Mouse (Mus musculus) left cerebral cortex, adult 8-10 months (tissue): ENCODE measurements at regions not wholly inside any gene's neighbourhood (a gene's known extent, or its start where the extent isn't known, plus 50 kb on each side); places are given as distances from the start of the nearest gene placed in this dataset.
A peak's percentile ranks its signal among the peaks of the same experiment; 100 is the strongest.

ENCODE experiments used
- DNase-seq, 2 experiments: peaks; one replicate each; pipeline ENCODE4 v3.0.0; 2022; ENCODE audit warnings: low spot score in 2 of 2

DNA sequence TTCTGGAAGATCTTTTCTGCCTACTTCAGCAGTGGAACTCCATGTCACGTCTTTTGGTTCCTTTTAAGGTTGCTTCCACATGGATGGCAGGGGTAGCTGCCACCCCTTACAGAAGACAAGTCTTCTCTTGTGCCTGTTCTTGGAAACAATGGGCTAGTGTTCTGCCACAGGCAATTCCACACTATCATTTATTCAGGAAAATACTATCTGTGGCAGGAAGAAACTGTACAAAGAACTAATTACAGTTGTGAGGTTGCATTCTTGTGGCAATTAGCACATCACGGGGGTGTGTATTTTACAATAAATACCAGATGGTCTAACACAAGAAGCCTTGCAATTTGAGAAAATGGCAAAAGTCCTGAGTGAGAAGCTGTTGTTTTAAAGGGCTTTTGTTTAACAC is 489.8 kb downstream of the Ccdc50 start:
- no peak for DNase-seq

DNA sequence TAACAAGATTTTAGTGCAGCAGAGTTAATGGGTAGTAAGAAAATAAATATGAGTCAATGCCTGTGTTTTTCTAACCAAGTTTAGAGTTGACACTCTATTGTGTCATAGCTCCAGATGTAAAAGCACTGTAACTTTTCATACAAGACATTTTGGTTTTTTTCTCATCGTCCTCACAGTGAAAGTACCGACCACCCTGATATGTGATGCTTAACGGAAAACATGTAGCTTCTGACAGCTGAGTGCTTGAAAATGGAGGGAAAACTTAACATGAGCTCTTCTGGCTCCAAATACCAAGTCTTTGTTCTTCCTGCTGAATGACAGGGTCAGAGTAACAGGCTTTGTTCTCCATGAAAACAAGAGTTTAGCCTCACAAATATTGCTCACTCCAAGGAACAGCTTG is 490.3 kb downstream of the Ccdc50 start:
- DNase-seq: no peak

GRCm38 (mm10) chr16:27884363-27884762 is 495.7 kb downstream of the Ccdc50 start:
- DNase-seq: no peak

GRCm38 (mm10) chr16:27906036-27906435 is 517.4 kb downstream of the Ccdc50 start:
- DNase-seq: no peak

- DNase-seq: no peak
Measured at GRCm38 (mm10) chr16:27915422-27915821, 526.8 kb downstream of the Ccdc50 start.

- no peak for DNase-seq
Measured at GRCm38 (mm10) chr16:27925528-27926360, 537.1 kb downstream of the Ccdc50 start.

DNA sequence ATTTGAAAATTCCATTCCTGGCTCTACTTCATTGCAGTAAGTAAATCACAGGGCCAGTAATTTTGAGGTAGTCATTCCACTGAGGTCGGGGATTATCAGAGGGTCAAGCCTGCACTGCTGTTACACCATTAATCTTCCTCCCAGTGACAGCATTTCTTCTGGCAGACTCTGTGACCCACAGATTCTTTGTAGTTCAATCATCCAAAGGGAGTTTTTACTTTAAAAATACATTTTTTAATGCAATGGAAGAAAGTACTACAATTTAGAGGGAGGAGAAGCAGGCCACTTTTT is 537.6 kb downstream of the Ccdc50 start:
- no peak for DNase-seq

DNA sequence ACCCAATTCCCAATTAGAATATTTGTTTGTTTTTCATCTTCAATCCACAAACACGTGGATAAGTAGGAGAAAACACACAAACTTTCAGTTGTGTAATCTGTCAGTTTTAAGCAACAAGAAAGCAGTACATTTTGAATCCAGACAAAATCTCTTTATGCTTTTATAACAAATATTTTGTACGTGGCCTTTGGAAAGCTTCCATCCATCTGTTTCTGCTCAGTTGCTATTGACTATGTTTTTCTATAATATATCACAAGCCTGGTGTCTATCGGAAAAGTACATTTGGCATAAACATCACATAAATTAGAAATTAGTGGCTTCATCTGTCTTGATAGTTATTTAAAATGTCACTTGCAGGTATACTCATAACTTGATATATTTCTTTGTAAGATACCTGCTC is 560.6 kb downstream of the Ccdc50 start:
- no peak for DNase-seq

DNA sequence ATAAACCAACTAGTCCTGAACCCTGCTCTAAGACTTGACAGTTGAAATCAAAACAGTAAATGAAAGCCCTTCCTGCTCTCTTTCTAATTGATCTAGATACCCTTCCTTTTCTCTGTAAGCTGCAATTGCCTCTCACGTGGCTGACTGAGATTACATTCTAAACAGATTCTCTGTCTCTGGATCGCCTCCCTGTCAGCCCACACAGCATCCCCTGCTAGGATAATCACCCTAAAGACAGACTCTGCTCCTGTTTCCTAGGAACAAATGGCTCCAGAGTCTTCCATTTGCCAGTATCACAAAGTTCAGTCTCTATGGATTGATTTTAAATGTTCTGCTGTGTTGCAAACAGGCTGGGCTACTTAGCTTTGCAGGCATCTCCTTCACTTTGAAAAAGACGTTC is 561.1 kb downstream of the Ccdc50 start:
- DNase-seq: peak in 1 of 2 experiments; percentile 14

DNA sequence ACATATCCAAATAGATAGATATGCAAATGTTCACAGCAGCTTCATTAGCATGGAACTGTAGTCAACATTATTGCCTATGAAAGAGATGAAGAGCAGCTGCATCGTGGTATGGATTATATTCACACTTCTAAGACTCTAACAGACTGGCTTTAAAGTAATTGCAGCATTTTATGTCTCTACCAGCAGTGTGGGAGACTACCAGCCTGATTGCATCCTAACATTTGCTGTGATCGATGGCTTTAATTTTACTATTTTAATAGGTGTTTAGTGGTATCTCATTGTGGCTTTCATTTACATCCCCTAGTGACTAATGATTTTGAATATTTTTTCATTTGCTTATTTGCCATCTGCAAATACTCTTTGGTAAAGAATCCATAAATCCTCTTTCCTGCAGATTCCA is 574.1 kb downstream of the Ccdc50 start:
- DNase-seq: no peak

DNA sequence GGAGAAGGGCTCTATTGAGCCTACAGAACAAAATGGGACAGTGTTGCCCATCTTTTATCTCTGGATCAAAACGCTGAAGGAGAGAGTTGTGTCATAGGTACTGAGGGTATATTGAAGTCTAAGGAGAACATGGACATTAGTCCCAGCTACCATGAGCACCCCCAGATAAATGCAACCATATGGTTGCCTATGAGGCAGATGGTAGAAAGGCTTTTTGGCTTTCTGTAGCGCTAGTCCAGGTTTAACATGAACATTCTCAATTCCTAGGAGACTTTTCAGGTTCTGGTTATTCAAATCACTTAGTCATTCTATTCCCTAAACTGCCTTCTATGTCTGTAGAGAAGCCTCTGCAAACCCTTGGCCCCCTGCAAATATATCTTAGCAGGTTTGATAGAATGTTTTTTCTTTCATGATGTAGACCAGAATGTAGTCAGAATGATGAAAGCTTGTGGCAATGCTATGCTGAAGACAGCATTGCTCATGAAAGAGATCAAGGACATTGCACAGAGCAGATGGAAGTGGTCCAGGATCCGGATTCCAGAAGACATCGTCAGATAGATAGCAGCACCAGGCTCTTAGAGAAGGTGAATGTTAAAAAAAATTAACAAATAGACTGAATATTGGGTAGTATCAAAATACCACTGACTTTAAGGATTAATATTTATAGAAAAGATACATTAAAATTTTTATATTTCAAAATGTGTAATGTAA is 590.2 kb downstream of the Ccdc50 start:
- no peak for DNase-seq

DNA sequence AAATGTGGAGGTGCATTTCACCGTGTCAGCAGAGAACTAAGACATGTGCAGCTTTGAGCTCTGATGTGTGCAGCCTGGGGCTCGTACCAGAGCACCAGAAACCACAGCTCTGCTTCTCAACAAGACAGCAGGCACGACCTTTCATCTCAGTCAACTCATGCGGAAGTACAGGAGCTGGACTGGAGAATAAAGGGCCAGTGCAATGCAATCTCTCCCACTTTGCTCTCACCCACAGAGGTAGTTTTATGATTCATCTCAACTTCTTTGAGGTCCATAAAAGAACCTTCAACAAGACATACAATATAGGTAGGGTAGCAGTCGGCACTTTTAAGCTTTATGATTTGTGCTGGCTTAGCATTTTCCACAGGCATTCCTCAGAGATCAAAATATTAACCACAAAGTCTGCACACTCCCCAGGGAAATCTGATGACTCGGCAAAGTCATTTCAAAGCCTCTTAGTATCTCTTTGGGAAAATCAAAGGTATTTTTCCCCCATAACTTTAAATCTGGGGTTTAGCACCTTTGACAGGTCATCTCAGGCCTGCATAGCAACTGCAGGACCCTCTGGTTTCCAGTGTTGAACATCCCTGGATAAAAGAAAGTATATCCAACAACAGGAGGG is 626.7 kb downstream of the Ccdc50 start:
- DNase-seq: no peak

DNA sequence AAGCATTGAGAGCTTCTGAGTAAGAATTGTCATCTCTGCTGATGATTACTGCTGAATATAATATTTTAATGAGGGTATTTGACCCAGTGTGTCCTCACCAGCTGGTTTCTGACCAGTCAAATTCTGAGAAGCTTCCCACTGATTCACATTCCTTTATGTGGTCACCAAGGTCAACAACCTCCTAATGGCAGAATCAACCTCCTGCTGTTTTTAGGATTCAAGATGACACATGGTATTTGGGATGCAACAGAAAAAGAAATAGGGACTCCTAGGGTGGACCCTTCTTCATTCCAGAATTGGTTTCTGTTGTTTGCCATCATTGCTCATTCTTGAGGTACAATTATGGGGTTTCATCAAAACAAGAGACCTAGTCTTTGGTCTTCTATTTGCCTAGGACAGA is 629.6 kb downstream of the Ccdc50 start:
- DNase-seq: no peak

GRCm38 (mm10) chr16:28038954-28039353 is 650.3 kb downstream of the Ccdc50 start:
- no peak for DNase-seq

- no peak for DNase-seq
Measured at GRCm38 (mm10) chr16:28043046-28043445, 654.4 kb downstream of the Ccdc50 start.

DNA sequence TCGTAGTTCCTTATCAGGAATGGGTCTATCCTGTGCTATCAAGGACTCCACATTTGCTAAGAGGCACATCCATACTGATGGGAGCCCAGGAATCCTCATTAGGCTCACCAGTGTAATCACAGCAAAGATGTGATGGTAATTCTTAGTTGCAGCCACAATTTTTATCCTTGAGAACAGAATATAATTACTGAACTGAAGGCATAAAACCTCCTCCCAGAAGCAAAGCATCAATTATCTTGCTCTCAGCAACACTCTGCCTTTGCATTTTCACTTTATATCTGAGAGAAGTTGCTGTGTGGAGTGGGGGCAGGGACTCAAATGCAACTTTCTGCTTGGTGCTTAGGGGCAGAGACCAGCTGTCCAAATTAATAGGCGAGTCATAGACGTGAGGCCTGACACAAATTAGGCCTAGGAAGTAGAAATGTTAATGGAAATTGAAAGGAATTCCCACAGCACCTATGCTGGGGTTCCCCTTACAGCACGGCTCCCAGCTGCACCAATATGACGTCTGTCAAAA is 676.2 kb downstream of the Ccdc50 start:
- DNase-seq: no peak

GRCm38 (mm10) chr16:28082891-28083649 is 669.8 kb downstream of the Fgf12 start:
- DNase-seq: no peak

DNA sequence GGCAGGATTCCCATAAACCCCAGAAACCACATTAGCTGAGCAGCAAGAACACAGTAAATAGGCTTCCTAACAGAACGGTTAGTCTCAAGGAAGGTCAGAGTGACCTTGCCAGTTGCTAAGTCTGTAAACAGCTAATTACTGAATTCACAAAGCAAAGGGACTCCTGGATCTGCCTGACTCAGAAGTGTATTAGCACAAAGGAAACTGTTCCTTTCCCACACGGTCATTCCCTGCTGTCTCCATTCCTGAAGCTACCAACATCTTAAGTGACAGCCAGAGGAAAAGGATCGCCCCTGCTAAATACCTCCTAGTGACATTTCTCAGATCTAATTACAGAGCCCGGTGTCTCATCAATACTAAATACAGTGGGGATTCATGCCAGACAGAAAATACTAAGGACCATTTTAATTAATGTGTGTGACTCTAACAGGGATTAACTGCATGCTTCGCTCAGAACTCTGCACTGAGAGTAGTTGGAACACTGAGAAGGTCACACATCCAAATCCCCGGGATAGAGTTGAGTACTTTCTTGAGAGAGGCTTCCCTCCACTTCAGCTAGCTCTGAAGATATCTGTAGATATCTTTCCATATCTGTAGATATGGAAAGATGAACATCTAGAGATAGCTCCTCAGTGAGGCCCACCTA is 663.3 kb downstream of the Fgf12 start:
- DNase-seq: no peak

- DNase-seq: no peak
Measured at GRCm38 (mm10) chr16:28104255-28105076, 648.4 kb downstream of the Fgf12 start.

DNA sequence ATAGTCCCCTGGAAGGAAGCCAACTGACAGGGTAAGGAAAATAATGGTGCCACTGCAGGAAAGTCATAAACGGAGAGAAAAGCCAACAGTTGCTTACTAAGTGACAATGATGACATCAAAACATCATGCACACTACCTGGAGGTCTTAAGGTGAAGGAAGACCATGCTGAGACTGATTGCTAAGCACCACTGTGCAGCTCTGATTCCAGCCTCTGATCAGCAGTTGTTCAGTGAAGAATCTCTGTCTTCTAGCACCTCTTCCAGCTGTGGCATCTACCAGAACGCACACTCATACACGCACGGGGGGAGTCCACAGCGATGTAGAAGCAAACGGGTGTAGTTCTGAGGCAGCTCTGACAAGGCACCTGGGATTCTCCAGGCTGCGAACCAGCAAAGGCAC is 647.8 kb downstream of the Fgf12 start:
- no peak for DNase-seq
